Mouse (Mus musculus): ENCODE data around the gene Olfr586.

Gene Olfr586

GRCm38 (mm10) chr7:103125538-103125937, at the start of gene Olfr586:
Gene Olfr586, minus strand, starts transcription at chr7:103125638.
- no peak for DNase-seq

- no peak for DNase-seq
Measured at GRCm38 (mm10) chr7:103169697-103170096, 44.3 kb upstream of the Olfr586 start.

GRCm38 (mm10) chr7:103156256-103156655, 30.8 kb upstream of the Olfr586 start, which contains the start of gene Olfr589:
Gene Olfr589, minus strand, starts transcription at chr7:103156356.
- DNase-seq: no peak

GRCm38 (mm10) chr7:103140579-103140978, 15.1 kb upstream of the Olfr586 start, which contains the start of gene Olfr588-ps1:
Gene Olfr588-ps1, plus strand, starts transcription at chr7:103140879.
- DNase-seq: no peak

GRCm38 (mm10) chr7:103119406-103119805, 6.0 kb downstream of the Olfr586 start:
- DNase-seq: no peak

GRCm38 (mm10) chr7:103097420-103097819, 28.0 kb downstream of the Olfr586 start, which contains the start of gene Olfr585:
Gene Olfr585, plus strand, starts transcription at chr7:103097720.
- DNase-seq: no peak

GRCm38 (mm10) chr7:103081585-103081984, 43.9 kb downstream of the Olfr586 start, which contains the start of gene Olfr584:
Gene Olfr584, plus strand, starts transcription at chr7:103081885.
- DNase-seq: no peak
